Mouse (Mus musculus) CD8-positive naive resting alpha-beta T cell, adult 2 months (primary cell): Measurements from ENCODE around the gene Nectin2.
"Not testable (repeated sequence)": the region's sequence is repeated elsewhere in the genome, so short reads cannot be mapped to it uniquely, and the experiment has no call there.

Source experiments
- DNase-seq, 2 experiments: peaks; one replicate each; pipeline ENCODE4 v3.0.0; 2022; ENCODE audit warnings: low read depth in 2 of 2, low spot score in 2 of 2

Gene Nectin2

GRCm38 (mm10) chr7:19750217-19751069 lies at the start of gene Nectin2:
Nectin2 (minus strand) TSS chr7:19750483.
- DNase-seq = peak; percentile 16 to 23

GRCm38 (mm10) chr7:19796697-19797588 lies 46.7 kb upstream of the Nectin2 start, which contains the start of gene Cblc:
Cblc (minus strand) TSS chr7:19796809.
- peak; percentile 83 to 92 for DNase-seq

DNA sequence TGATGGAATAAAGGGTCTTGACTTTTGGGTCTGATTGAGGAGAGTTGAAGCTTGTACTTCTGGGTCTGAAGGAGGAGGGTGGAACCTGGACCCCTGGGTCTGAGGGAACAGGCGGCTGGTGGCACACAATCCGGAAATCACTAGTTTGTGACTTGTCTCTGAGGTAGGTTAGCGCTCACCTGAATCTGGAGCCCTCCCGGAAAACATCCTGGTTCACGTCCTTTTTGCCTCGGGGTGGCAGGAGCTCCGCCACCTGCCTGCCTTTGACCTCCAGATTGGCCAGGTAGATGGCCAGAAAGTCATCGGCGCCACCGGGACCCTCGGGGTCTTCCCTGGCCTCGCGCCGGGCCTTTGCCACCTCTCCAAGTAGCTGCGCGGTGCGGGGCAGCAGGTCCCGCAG lies 46.0 kb upstream of the Nectin2 start:
- DNase-seq = no peak

DNA sequence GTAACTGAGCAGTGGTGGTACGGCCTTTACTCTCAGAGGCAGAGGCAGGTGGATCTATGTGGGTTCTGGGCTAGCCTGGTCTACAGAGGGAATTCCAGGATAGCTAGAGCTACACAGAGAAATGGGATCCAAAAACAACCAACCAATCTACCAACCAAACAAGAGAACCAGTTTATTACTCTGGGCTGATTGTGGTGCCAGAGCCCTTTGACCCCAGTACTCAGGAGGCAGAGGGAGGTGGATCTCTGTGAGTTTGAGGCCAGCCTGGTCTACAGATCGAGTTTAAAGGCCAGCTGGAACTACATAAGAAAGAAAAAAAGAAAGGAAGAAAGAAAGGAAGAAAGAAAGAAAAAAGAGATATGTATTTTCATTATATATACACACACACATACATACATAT lies 45.0 kb upstream of the Nectin2 start:
- DNase-seq = no peak

- DNase-seq = no peak
These were observed 42.7 kb upstream of the Nectin2 start for GRCm38 (mm10) chr7:19792701-19793630.

GRCm38 (mm10) chr7:19791504-19791903 lies 41.2 kb upstream of the Nectin2 start:
- not testable (repeated sequence) for DNase-seq

GRCm38 (mm10) chr7:19789904-19790347 lies 39.6 kb upstream of the Nectin2 start:
- DNase-seq = peak; percentile 86 to 92

- DNase-seq = no peak
These were observed 35.7 kb upstream of the Nectin2 start for GRCm38 (mm10) chr7:19785874-19786458.

GRCm38 (mm10) chr7:19784764-19785535 lies 34.7 kb upstream of the Nectin2 start:
- DNase-seq = no peak

GRCm38 (mm10) chr7:19783630-19784029 lies 33.3 kb upstream of the Nectin2 start:
- no peak for DNase-seq

GRCm38 (mm10) chr7:19782645-19783044 lies 32.4 kb upstream of the Nectin2 start:
- DNase-seq = no peak

- DNase-seq = no peak
These were observed 31.5 kb upstream of the Nectin2 start for GRCm38 (mm10) chr7:19781741-19782140.

- DNase-seq = no peak
These were observed 29.6 kb upstream of the Nectin2 start for GRCm38 (mm10) chr7:19779903-19780302.

DNA sequence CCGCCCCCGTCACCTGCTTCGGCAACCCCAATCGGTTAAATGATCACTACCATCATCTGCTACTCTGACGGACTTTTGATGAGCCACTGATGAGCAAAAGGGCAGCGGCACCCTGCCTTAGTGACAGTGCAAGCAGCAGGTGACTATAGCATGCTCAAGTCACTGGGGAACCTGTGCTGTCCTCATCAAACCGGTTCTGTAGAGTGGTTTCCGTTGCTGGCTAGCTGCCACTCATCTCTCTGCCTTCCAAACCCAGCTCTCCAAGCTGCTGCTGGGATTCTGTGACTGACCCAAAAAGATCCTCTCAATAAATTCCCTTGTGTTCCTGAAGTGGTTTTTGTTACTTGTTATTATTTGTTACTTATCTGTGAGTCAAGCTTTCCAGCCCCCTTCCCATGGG lies 28.4 kb upstream of the Nectin2 start:
- DNase-seq = no peak

DNA sequence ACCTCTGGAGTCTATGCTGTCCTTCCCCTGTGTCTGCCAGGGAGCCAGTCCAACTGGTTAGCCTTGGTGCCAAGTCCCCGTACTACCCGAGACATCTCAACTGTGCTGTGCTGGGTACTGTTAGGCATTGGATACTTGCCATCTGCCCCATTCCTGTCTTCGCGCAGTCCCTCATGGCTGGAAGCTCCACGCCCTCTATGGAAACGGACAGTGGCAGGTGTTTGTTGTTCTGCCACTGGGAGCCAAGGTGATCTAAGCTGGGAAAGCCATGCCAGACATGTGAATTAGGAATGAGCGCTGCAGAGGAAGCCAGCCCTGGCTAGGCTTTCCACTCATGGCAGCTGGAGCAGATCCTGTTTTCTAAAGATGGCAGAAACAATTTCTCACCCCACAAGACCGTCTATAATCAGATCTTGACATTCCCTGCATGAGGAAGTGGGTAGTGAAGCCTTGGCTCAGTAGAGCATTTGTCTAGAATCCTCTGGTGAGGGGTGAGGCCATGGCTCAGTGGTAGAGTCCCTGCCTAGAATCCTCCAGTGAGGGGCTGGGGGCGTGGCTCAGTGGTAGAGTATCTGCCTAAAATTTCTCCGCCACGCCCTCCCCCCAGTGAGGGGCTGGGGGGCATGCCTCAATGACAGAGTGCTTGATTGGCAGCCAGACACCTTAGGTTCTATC lies 26.9 kb upstream of the Nectin2 start:
- no peak for DNase-seq

- no peak for DNase-seq
These were observed 21.4 kb upstream of the Nectin2 start for GRCm38 (mm10) chr7:19771682-19772081.

GRCm38 (mm10) chr7:19770984-19771391 lies 20.7 kb upstream of the Nectin2 start, which contains the start of gene Bcam:
Bcam (minus strand) TSS chr7:19771016.
- no peak for DNase-seq

GRCm38 (mm10) chr7:19770375-19770754 lies 20.1 kb upstream of the Nectin2 start:
- DNase-seq = no peak
